ENCODE assay signal across 8 mouse cellular contexts in the genomic region with DNA sequence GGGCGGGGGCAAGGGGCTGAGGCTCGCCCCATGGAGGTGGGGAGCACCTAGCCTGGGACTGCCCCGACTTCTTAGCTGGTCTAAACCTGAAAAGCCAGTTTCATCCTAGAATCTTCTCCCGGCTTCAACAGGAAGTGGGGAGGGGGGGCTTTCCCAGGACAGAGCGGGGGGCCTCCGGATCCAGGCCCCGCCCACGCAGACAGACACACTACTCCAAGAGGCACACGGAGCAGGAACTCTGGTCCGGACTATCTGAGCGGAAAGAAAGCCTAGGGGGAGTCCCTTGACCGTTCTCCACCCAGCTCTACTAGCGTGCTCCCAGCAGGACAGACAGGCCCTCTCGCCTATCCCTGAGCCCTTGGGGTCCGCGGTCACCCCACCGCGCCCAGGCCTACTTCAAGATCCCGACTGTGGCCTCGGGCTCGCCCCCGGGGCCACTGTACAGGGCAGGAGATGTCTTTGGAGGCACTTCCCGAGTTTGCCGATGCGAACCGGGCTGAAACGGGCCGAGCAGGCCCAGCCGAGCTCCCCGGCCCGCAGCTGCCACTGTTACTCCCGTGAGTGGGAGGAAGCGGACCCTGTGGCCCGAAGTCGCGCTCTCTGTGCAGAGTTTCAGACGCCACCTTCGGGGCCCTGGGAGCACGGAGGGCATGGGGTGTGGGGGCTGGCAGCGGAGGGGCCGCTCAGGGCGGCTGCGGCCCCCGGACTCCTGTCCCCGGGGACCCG. TPM values are rescaled to one million over a fixed set of nuclear protein-coding genes. Genes with fewer than 3 reads are reported as not detected.
A peak's percentile ranks its signal among the peaks of the same experiment; 100 is the strongest.
DNase-seq lines count a peak whose midpoint lies in the region; ATAC-seq and TF ChIP-seq lines count a peak whose summit lies in the region.

No protein-coding gene starts in this region.

- no peaks in the 10 kb centered on the region for H3K36me3 ChIP-seq in testis, adult 2 months (ENCODE audit: control insufficient read depth, insufficient read depth, low read length)

- no peak for TF ChIP-seq CTCF in testis, adult 2 months (IDR thresholded peaks at IDR 0.05; ENCODE audit: control insufficient read depth, insufficient read depth, insufficient replicate concordance, low read depth, low read length)

- peaks cover 21% of the 10 kb centered on the region for H3K4me1 ChIP-seq in testis, adult 2 months (ENCODE audit: control insufficient read depth, insufficient read depth, low read length)

- 0 out of 2 replicates have a peak, but pooled peaks have one; percentile 7 for ATAC-seq in megakaryocyte progenitor cell, adult 5-6 weeks (replicated peaks; ENCODE audit: poor library complexity)

- H3K27me3 ChIP-seq in testis, adult 2 months (ENCODE audit: control insufficient read depth, insufficient read depth, low read length) = 0 out of 2 replicates have a peak, but pooled peaks cover 2% of the 10 kb centered on the region

- H3K27ac ChIP-seq in testis, adult 2 months (ENCODE audit: control insufficient read depth, insufficient read depth, low read depth, low read length) = no peak overlapping the region

- H3K4me3 ChIP-seq in testis, adult 2 months (ENCODE audit: control insufficient read depth, low read depth, low read length) = peak overlapping the region; percentile 13

- no peak for TF ChIP-seq POLR2A in testis, adult 2 months (IDR thresholded peaks at IDR 0.05; ENCODE audit: control insufficient read depth, low read depth, low read length)

- DNase-seq in urinary bladder, adult 18-20 months (ENCODE audit: low spot score in 2 of 2) = peak; percentile 65 to 69
- no peak for DNase-seq in urinary bladder, postnatal 10 days (ENCODE audit: low spot score)
- DNase-seq in embryo, embryonic 11 days = peak; percentile 84
- peak; percentile 83 to 84 for DNase-seq in heart, adult 9 months (ENCODE audit: low spot score in 2 of 2)
- DNase-seq in kidney, postnatal 10 days = peak; percentile 90
- DNase-seq in spleen, postnatal 36 days (ENCODE audit: low spot score in 2 of 2) = no peak

RNA-seq across cellular contexts. Expression of a gene that starts 0.7 kb away (rescaled TPM):
- total RNA-seq in megakaryocyte progenitor cell, adult 5-6 weeks (2015) = 0.22 TPM in 1 of 2 replicates, not detected in the other
- 0.25 and 2.9 TPM in 2 replicates for total RNA-seq in megakaryocyte progenitor cell, adult 5-6 weeks (2017)
- 6.8 and 9.5 TPM in 2 replicates for polyA plus RNA-seq in testis, adult 2 months (2012; rRNA removed)

RNA-seq across cellular contexts. Expression of a gene that starts 4.9 kb away (rescaled TPM):
- 5.4 and 7.1 TPM in 2 replicates for total RNA-seq in megakaryocyte progenitor cell, adult 5-6 weeks (2015)
- total RNA-seq in megakaryocyte progenitor cell, adult 5-6 weeks (2017) = 5.3 and 7.8 TPM in 2 replicates
- 16.3 and 16.4 TPM in 2 replicates for polyA plus RNA-seq in testis, adult 2 months (2012; rRNA removed)

RNA-seq across cellular contexts. Expression of a gene that starts 16.2 kb away (rescaled TPM):
- 56.5 and 60.4 TPM in 2 replicates for total RNA-seq in megakaryocyte progenitor cell, adult 5-6 weeks (2015)
- 70.3 and 82.6 TPM in 2 replicates for total RNA-seq in megakaryocyte progenitor cell, adult 5-6 weeks (2017)
- polyA plus RNA-seq in testis, adult 2 months (2012; rRNA removed) = 38.8 and 39.6 TPM in 2 replicates

RNA-seq across cellular contexts. Expression of a gene that starts 21.3 kb away (rescaled TPM):
- 0.07 TPM in 1 of 2 replicates, not detected in the other for total RNA-seq in megakaryocyte progenitor cell, adult 5-6 weeks (2015)
- 0.30 TPM in 1 of 2 replicates, not detected in the other for total RNA-seq in megakaryocyte progenitor cell, adult 5-6 weeks (2017)
- 1.6 and 2.1 TPM in 2 replicates for polyA plus RNA-seq in testis, adult 2 months (2012; rRNA removed)

RNA-seq across cellular contexts. Expression of a gene that starts 46.1 kb away (rescaled TPM):
- 15.1 and 16.2 TPM in 2 replicates for total RNA-seq in megakaryocyte progenitor cell, adult 5-6 weeks (2015)
- 14.4 and 17.2 TPM in 2 replicates for total RNA-seq in megakaryocyte progenitor cell, adult 5-6 weeks (2017)
- polyA plus RNA-seq in testis, adult 2 months (2012; rRNA removed) = 61.4 and 62.8 TPM in 2 replicates

Comparison
In these comparisons a context has a peak if more than half of its experiments do, and no peak if none do; other contexts are left out.
1. DNase-seq: peak in urinary bladder, adult 18-20 months (2 of 2), embryo, embryonic 11 days (single experiment), heart, adult 9 months (2 of 2) and kidney, postnatal 10 days (single experiment); none in urinary bladder, postnatal 10 days (single experiment) and spleen, postnatal 36 days (0 of 2).